Mouse (Mus musculus) MEL (cell line): ENCODE measurements around the gene Arhgap1. TPM values are rescaled to one million over a fixed set of nuclear protein-coding genes. Genes with fewer than 3 reads are reported as not detected.

ENCODE experiments used
- DNase-seq: peaks from one replicate; pipeline ENCODE4 v3.0.0; 2011; ENCODE audit warnings: low read depth, low spot score
- H3K27ac ChIP-seq: 2 replicates; pipeline ENCODE4 v1.5.1; 2012; ENCODE audit warnings: low read depth, mild to moderate bottlenecking, control low read depth, low read length, moderate library complexity; ENCODE audit not compliant: control insufficient read depth
- H3K27me3 ChIP-seq, 2 experiments: fragments of 150-350 bp in 1 of 2; sonication (generic) in 1 of 2; 2 replicates each; pipeline ENCODE4 v1.6.1; 2012; ENCODE audit warnings: low read length in 2 of 2, mild to moderate bottlenecking in 2 of 2, improper control_type of control experiment in 1 of 2, moderate library complexity in 1 of 2; ENCODE audit not compliant: insufficient read depth in 2 of 2, control insufficient read depth in 1 of 2
- H3K36me3 ChIP-seq, 2 experiments: 2 replicates each; pipeline ENCODE4 v1.6.1; 2012 to 2014; ENCODE audit warnings: low read length in 2 of 2, improper control_type of control experiment in 1 of 2, inconsistent platforms in 1 of 2, mild to moderate bottlenecking in 1 of 2; ENCODE audit not compliant: insufficient read depth in 2 of 2, control insufficient read depth in 1 of 2
- H3K4me1 ChIP-seq, 2 experiments: fragments of 150-350 bp in 1 of 2; sonication (generic) in 1 of 2; 2 replicates each; pipeline ENCODE4 v1.6.1; 2012; ENCODE audit warnings: low read length in 2 of 2, improper control_type of control experiment in 1 of 2, mild to moderate bottlenecking in 1 of 2; ENCODE audit not compliant: insufficient read depth in 2 of 2, control insufficient read depth in 1 of 2
- H3K4me3 ChIP-seq, 2 experiments: fragments of 150-350 bp in 1 of 2; sonication (generic) in 1 of 2; 2 replicates each; pipeline ENCODE4 v1.5.1; 2012; ENCODE audit warnings: low read depth in 2 of 2, low read length in 2 of 2, mild to moderate bottlenecking in 2 of 2, moderate library complexity in 2 of 2, control low read depth in 1 of 2, improper control_type of control experiment in 1 of 2; ENCODE audit not compliant: control insufficient read depth in 1 of 2, insufficient read depth in 1 of 2
- H3K79me2 ChIP-seq: 2 replicates; pipeline ENCODE4 v1.6.1; 2012; ENCODE audit warnings: mild to moderate bottlenecking, low read length, moderate library complexity; ENCODE audit not compliant: control insufficient read depth, poor library complexity, insufficient read depth
- H3K9ac ChIP-seq: 2 replicates; pipeline ENCODE4 v1.6.1; 2012; ENCODE audit warnings: low read depth, mild to moderate bottlenecking, control low read depth, low read length, moderate library complexity; ENCODE audit not compliant: control insufficient read depth, poor library complexity, severe bottlenecking
- H3K9me3 ChIP-seq: fragments of 150-350 bp; sonication (generic); replicated peaks from 2 replicates; pipeline ENCODE4 v1.6.1; 2012; ENCODE audit warnings: mild to moderate bottlenecking, low read length, improper control_type of control experiment, moderate library complexity; ENCODE audit not compliant: insufficient read depth
- CHD2 ChIP-seq: IDR thresholded peaks from 2 replicates; pipeline ENCODE4 v1.6.1; 2011; ENCODE audit warnings: low read length, improper control_type of control experiment
- CTCF ChIP-seq, 3 experiments: IDR thresholded peaks in 2 of 3; conservative IDR thresholded peaks in 1 of 3; 2 replicates each; pipeline ENCODE4 v1.5.1; 2011 to 2012; ENCODE audit warnings: low read length in 3 of 3, low read depth in 2 of 3, mild to moderate bottlenecking in 2 of 3, improper control_type of control experiment in 1 of 3, inconsistent platforms in 1 of 3, mixed read lengths in 1 of 3, moderate library complexity in 1 of 3; ENCODE audit not compliant: control insufficient read depth in 1 of 3, insufficient read depth in 1 of 3, poor library complexity in 1 of 3, severe bottlenecking in 1 of 3
- E2F4 ChIP-seq: IDR thresholded peaks from 2 replicates; pipeline ENCODE4 v1.6.1; 2011; ENCODE audit warnings: low read depth, low read length, improper control_type of control experiment, borderline replicate concordance
- EP300 ChIP-seq, 2 experiments: IDR thresholded peaks; 2 replicates each; pipeline ENCODE4 v1.6.1; 2011; ENCODE audit warnings: improper control_type of control experiment in 2 of 2, low read length in 2 of 2, low read depth in 1 of 2, mild to moderate bottlenecking in 1 of 2
- GATA1 ChIP-seq: IDR thresholded peaks from 2 replicates; pipeline ENCODE4 v1.6.1; 2011; ENCODE audit warnings: low read depth, low read length, improper control_type of control experiment
- HCFC1 ChIP-seq: IDR thresholded peaks from 2 replicates; pipeline ENCODE4 v1.6.1; 2012; ENCODE audit warnings: low read depth, mild to moderate bottlenecking, inconsistent platforms, low read length, improper control_type of control experiment, moderate library complexity
- KAT2A ChIP-seq: conservative IDR thresholded peaks from 2 replicates; pipeline ENCODE4 v1.6.1; 2012; ENCODE audit warnings: low read depth, low read length, improper control_type of control experiment, inconsistent platforms
- MAFK ChIP-seq: IDR thresholded peaks from 2 replicates; pipeline ENCODE4 v1.6.1; 2011; ENCODE audit warnings: low read depth, mild to moderate bottlenecking, low read length, improper control_type of control experiment, borderline replicate concordance
- MEF2A ChIP-seq: IDR thresholded peaks from 2 replicates; pipeline ENCODE4 v1.6.1; 2014; ENCODE audit warnings: low read depth, mild to moderate bottlenecking, inconsistent platforms, low read length, improper control_type of control experiment; ENCODE audit not compliant: poor library complexity, insufficient replicate concordance, severe bottlenecking; ENCODE audit errors: extremely low read depth
- MXI1 ChIP-seq: IDR thresholded peaks from 2 replicates; pipeline ENCODE4 v1.6.1; 2011; ENCODE audit warnings: mild to moderate bottlenecking, low read depth, low read length, improper control_type of control experiment
- MYC ChIP-seq: IDR thresholded peaks from 2 replicates; pipeline ENCODE4 v1.6.1; 2011; ENCODE audit warnings: low read depth, mild to moderate bottlenecking, low read length, improper control_type of control experiment, moderate library complexity
- POLR2AphosphoS2 ChIP-seq: IDR thresholded peaks from 2 replicates; pipeline ENCODE4 v1.6.1; 2011; ENCODE audit warnings: low read length, improper control_type of control experiment
- POLR2AphosphoS5 ChIP-seq: IDR thresholded peaks from 2 replicates; pipeline ENCODE4 v1.6.1; 2012; ENCODE audit warnings: low read depth, borderline replicate concordance, mild to moderate bottlenecking, inconsistent platforms, low read length, moderate library complexity, mixed read lengths
- RAD21 ChIP-seq: IDR thresholded peaks from 2 replicates; pipeline ENCODE4 v1.6.1; 2011; ENCODE audit warnings: mild to moderate bottlenecking, low read depth, low read length, improper control_type of control experiment
- RCOR1 ChIP-seq: IDR thresholded peaks from 2 replicates; pipeline ENCODE4 v1.6.1; 2012; ENCODE audit warnings: low read depth, mild to moderate bottlenecking, inconsistent platforms, low read length, improper control_type of control experiment
- SIN3A ChIP-seq: IDR thresholded peaks from 2 replicates; pipeline ENCODE4 v1.6.1; 2012; ENCODE audit warnings: low read length, improper control_type of control experiment, inconsistent platforms
- TAL1 ChIP-seq: IDR thresholded peaks from 2 replicates; pipeline ENCODE4 v1.6.1; 2012; ENCODE audit warnings: mild to moderate bottlenecking, inconsistent platforms, low read length, moderate library complexity, mixed read lengths
- TBP ChIP-seq: IDR thresholded peaks from 2 replicates; pipeline ENCODE4 v1.8.0; 2011; ENCODE audit warnings: low read depth, low read length, improper control_type of control experiment
- TCF12 ChIP-seq: IDR thresholded peaks from 2 replicates; pipeline ENCODE4 v1.6.1; 2014; ENCODE audit warnings: low read depth, mild to moderate bottlenecking, inconsistent platforms, low read length, improper control_type of control experiment, moderate library complexity
- UBTF ChIP-seq: IDR thresholded peaks from 2 replicates; pipeline ENCODE4 v1.6.1; 2012; ENCODE audit warnings: low read depth, mild to moderate bottlenecking, inconsistent platforms, low read length, improper control_type of control experiment, moderate library complexity, borderline replicate concordance; ENCODE audit not compliant: insufficient read depth
- USF2 ChIP-seq, 2 experiments: IDR thresholded peaks; 2 replicates each; pipeline ENCODE4 v1.6.1; 2011 to 2012; ENCODE audit warnings: improper control_type of control experiment in 2 of 2, low read length in 2 of 2, borderline replicate concordance in 1 of 2, inconsistent platforms in 1 of 2, low read depth in 1 of 2, mild to moderate bottlenecking in 1 of 2; ENCODE audit not compliant: insufficient read depth in 1 of 2
- ZC3H11A ChIP-seq: IDR thresholded peaks from 2 replicates; pipeline ENCODE4 v1.6.1; 2012; ENCODE audit warnings: low read depth, mild to moderate bottlenecking, inconsistent platforms, low read length, improper control_type of control experiment
- ZKSCAN1 ChIP-seq: IDR thresholded peaks from 2 replicates; pipeline ENCODE4 v1.6.1; 2012; ENCODE audit warnings: low read depth, mild to moderate bottlenecking, inconsistent platforms, low read length, improper control_type of control experiment, moderate library complexity
- ZNF384 ChIP-seq: IDR thresholded peaks from 2 replicates; pipeline ENCODE4 v1.6.1; 2012; ENCODE audit warnings: low read depth, mild to moderate bottlenecking, inconsistent platforms, low read length, improper control_type of control experiment
- polyA plus RNA-seq, 2 experiments: library from polyadenylated mRNA; stranded (reverse) in 1 of 2; unstranded in 1 of 2; fragments of >175 nt in 1 of 2; fragments of >200 nt in 1 of 2; gene quantifications; 2 replicates each; pipeline versions ENCODE4 v1.2.1 to v1.2.4; 2012; ENCODE audit warnings: low replicate concordance in 2 of 2, low read depth in 1 of 2; ENCODE audit not compliant: insufficient read length in 2 of 2, insufficient read depth in 1 of 2, missing spikeins in 1 of 2
- total RNA-seq: library from RNA; depleted of rRNA; stranded (reverse); fragments of 300-350 nt; gene quantifications from 2 replicates; pipeline ENCODE4 v1.2.3, GENCODE M21; 2012

Arhgap1 gene
- total and polyA plus RNA-seq, 3 experiments: 23.5 to 40.1 TPM; not detected in 1

- Histone ChIP-seq H3K9ac (no peak overlapping the region), H3K9me3 (no peaks in the 10 kb centered on the region), H3K36me3 (peaks cover 0 to 4% of the 10 kb centered on the region in 2 experiments), H3K27me3 (no peaks in the 10 kb centered on the region), H3K4me1 (peaks cover 0 to 5% of the 10 kb centered on the region in 2 experiments; a peak in 3 of 4 replicates), H3K27ac (no peak overlapping the region), H3K79me2 (peaks cover 23% of the 10 kb centered on the region), H3K4me3 (no peak overlapping the region)
- TF ChIP-seq ZKSCAN1 (no peak), SIN3A (no peak)
- DNase-seq: no peak
Observed at GRCm38 (mm10) chr2:91652863-91653262, 3.2 kb downstream of the Arhgap1 start.

GRCm38 (mm10) chr2:91655388-91655787 is 5.7 kb downstream of the Arhgap1 start:
- DNase-seq: no peak
- Histone ChIP-seq H3K4me3 (no peak overlapping the region), H3K27me3 (no peaks in the 10 kb centered on the region), H3K79me2 (peaks cover 9% of the 10 kb centered on the region)
- TF ChIP-seq POLR2AphosphoS2 (no peak), KAT2A (no peak), ZNF384 (no peak), HCFC1 (no peak), RAD21 (no peak)
- TF ChIP-seq, all 39 proteins: peak for 0
- peaks cover 0 to 3% of the 10 kb centered on the region in 2 experiments; a peak in 2 of 4 replicates for H3K4me1 ChIP-seq
- no peak overlapping the region for H3K9ac ChIP-seq
- no peak overlapping the region for H3K27ac ChIP-seq
- no peaks in the 10 kb centered on the region for H3K9me3 ChIP-seq
- H3K36me3 ChIP-seq: no peaks in the 10 kb centered on the region; a peak in 3 of 4 replicates

- no peak for DNase-seq
- H3K4me1 ChIP-seq: peaks cover 0 to 3% of the 10 kb centered on the region in 2 experiments; a peak in 2 of 4 replicates
- H3K9me3 ChIP-seq: no peaks in the 10 kb centered on the region
- TF ChIP-seq MAFK (no peak), POLR2AphosphoS5 (no peak), ZKSCAN1 (no peak), RCOR1 (no peak), UBTF (no peak), KAT2A (no peak), TAL1 (no peak), POLR2AphosphoS2 (no peak), MYC (no peak), CHD2 (no peak), E2F4 (no peak), GATA1 (no peak), EP300 (IDR thresholded peaks at IDR 0.05; ENCODE audit: low read depth in 1 of 2, low read length in 2 of 2) (no peak), CTCF (IDR thresholded peaks at IDR 0.05 in 2 of 3, conservative IDR thresholded peaks at IDR 0.05 in 1 of 3; ENCODE audit: control insufficient read depth in 1 of 3, insufficient read depth in 1 of 3, low read depth in 2 of 3, low read length in 3 of 3, poor library complexity in 1 of 3, severe bottlenecking in 1 of 3) (no peak), USF2 (IDR thresholded peaks at IDR 0.05; ENCODE audit: borderline replicate concordance in 1 of 2, insufficient read depth in 1 of 2, low read depth in 1 of 2, low read length in 2 of 2) (no peak), TCF12 (no peak), MEF2A (no peak), ZC3H11A (no peak), TBP (no peak), MXI1 (no peak)
- peaks cover 7% of the 10 kb centered on the region for H3K79me2 ChIP-seq
- H3K27me3 ChIP-seq: no peaks in the 10 kb centered on the region
- no peaks in the 10 kb centered on the region; a peak in 3 of 4 replicates for H3K36me3 ChIP-seq
- H3K27ac ChIP-seq: no peak overlapping the region
- H3K9ac ChIP-seq: no peak overlapping the region
- no peak overlapping the region for H3K4me3 ChIP-seq
Observed at GRCm38 (mm10) chr2:91655827-91656226, 6.2 kb downstream of the Arhgap1 start.
